Mouse (Mus musculus): ENCODE results near the gene Ehmt2. TPM values are rescaled to one million over a fixed set of nuclear protein-coding genes. Genes with fewer than 3 reads are reported as not detected.
"Not testable (repeated sequence)": the region's sequence is repeated elsewhere in the genome, so short reads cannot be mapped to it uniquely, and the experiment has no call there.

Gene Ehmt2
- total RNA-seq, 4 experiments from 2014 or later: 148 to 179 (median 173) TPM

DNA sequence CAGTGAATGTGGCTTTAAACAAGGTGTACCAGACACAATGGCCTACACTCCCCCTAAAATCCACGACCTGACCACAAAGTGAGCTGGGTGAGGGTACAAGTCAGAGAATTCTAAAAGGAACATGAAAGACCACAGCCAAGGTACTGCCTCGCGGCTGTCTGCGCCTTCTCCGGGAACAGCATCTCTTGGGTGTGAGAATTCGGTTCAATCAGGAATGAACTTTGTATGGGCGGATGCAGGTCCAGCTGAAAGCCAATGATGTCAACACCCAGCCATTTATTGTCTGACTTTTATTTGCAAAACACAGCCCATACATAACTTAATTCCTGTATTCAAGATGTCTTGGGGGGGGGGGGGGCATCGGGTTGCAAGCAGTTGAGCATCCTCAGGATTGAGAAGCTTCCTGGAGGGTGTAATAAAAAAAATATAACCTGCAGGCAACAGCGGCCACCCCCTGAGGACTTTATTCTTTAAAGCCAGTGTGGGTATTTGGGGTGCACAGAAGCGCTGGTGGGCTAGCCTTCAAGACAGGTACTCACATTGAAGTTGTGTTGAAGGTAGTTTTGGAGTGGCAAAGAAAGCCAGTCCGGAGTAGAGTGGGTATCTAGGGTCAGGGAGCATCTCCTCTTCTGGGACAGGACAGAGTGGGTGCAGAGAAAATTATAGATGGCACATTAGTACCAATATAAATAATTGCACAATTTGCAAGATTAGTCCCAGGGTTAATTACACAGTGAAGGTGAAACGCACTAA, 5.0 kb upstream of the Ehmt2 start:
- no peak for DNase-seq

DNA sequence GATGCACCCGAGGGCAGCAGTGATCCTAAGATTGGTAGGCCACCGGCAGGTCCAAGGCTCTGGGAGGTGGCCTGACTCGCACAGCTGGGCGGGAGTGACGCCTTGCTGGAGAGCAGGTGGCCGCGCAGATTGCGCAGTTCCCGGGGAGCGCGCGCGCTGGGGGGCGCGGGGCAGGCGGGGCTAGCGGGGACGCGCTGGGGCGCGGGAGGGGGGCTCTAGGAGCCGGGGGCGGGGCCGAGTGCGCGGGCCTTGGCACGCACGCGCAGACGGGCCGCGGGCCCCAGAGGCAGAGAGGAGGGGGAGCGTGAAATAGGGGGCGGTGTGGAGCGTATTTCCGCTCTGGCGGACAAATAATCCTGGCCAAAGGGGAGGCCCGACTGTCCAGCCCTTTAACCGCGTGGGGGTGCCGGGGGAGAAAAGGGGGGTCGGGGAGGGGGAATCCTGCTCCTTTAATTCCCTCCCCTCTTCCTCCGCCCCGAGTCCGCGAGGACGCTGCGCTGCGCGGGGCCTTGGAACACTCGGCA, 4.1 kb upstream of the Ehmt2 start:
- DNase-seq: peak; percentile 93

DNA sequence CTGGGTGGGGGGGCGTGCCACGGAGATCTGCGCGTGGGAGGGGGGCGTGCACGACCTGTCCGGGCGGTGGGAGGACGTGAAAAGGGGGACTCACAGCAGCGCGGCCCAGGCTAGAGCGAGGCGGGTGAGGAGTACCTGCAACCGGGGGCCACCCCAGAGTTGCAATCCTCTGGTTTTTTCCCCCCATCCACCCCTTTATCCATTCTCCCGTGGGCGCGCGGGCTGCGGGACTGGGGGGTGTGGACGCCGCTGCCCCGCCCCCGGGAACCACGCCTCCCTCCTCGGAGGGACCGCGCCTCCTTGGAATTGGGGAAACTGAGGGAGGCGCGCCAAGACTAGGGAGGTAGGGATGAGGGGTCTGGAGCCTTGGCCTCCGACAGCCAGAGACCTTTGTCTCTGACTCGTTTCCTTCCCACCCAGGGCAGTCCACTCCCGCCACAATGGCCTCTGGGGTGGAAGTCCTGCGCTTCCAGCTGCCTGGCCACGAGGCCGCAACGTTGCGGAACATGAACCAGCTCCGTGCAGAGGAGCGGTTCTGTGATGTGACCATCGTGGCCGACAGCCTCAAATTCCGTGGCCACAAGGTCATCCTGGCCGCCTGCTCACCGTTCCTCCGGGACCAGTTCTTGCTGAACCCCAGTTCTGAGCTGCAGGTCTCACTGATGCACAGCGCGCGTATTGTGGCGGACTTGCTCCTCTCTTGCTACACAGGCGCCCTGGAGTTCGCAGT, 3.3 kb upstream of the Ehmt2 start:
- no peak for DNase-seq

DNA sequence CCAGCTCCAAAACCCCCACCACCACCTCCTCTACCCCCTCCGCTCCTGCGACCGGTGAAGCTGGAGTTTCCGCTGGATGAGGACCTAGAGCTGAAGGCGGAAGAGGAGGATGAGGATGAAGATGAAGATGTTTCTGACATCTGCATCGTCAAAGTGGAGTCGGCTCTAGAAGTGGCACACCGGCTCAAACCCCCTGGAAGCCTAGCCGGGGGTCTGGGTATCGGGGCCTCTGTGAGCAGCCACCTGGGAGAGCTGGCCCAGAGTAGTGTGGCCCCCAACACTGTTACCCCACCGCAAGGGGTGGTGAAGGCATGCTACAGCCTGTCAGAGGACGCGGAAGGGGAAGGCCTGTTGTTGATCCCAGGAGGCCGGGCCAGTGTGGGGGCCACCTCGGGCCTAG, 2.5 kb upstream of the Ehmt2 start:
- no peak for DNase-seq

DNA sequence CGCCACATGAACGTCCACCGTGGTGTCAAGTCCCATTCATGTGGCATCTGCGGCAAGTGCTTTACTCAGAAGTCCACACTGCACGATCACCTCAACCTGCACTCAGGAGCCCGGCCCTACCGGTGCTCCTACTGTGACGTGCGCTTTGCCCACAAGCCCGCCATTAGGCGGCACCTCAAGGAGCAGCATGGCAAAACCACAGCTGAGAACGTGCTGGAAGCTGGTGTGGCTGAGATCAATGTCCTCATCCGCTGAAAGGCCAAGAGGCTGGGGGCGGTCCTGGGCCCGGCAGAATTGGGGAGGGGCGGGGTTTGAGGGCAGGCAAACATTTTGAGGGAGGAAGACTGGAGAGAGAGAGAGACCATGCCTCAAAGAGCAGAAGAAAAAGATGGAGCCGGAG, 1.9 kb upstream of the Ehmt2 start:
- DNase-seq: no peak

DNA sequence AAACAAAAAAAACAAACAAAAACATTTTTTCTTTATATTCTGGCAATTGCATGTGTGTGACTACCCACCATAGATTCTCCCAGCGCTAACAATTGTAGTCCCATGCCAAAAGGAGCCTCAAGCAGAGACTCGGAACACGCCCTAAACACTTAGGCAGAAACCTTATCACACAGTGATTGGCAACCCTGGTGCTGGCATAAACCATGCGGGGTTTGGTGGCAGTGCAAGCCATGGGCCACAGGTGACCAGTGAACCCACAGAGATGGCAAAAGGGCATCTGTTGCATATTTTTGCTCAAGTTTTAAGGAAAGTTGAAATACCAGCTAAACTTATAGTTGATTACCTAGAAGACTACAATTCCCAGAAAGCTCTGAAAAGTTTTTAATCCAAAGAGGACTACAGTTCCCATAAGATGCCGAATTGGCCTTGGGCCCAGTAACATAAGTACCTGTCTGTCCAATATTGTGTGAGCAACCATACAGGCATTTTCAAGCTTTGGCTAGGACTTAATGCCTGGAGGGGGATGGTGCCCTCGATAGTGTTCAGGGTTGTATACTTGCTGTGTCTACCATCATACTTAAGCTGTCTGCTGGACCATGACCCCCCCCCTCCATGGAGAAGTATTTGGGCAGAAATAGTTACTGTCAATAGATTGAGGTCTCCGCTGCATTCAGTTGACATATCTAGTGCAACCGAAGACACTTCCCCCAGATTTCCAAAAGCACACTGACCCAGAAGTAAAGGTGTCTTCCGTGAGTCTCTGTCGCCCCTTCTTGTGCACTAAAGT, 703 bp upstream of the Ehmt2 start:
- no peak for DNase-seq

DNA sequence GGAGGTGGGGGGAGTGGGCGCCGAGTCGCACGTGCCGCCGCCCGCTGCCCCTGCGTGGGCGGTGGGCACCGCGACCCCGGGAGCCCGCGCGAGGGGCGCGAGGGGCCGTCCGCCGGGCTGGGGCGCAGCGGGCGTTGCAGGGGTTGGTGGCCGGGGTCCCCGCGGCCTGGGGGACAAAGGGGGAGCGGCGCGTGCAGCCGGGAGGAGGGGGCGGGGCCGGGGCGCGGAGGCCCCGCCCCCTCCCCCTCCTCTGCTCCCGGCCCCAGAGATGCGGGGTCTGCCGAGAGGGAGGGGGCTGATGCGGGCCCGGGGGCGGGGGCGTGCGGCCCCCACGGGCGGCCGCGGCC, 410 bp downstream of the Ehmt2 start:
- DNase-seq: no peak

DNA sequence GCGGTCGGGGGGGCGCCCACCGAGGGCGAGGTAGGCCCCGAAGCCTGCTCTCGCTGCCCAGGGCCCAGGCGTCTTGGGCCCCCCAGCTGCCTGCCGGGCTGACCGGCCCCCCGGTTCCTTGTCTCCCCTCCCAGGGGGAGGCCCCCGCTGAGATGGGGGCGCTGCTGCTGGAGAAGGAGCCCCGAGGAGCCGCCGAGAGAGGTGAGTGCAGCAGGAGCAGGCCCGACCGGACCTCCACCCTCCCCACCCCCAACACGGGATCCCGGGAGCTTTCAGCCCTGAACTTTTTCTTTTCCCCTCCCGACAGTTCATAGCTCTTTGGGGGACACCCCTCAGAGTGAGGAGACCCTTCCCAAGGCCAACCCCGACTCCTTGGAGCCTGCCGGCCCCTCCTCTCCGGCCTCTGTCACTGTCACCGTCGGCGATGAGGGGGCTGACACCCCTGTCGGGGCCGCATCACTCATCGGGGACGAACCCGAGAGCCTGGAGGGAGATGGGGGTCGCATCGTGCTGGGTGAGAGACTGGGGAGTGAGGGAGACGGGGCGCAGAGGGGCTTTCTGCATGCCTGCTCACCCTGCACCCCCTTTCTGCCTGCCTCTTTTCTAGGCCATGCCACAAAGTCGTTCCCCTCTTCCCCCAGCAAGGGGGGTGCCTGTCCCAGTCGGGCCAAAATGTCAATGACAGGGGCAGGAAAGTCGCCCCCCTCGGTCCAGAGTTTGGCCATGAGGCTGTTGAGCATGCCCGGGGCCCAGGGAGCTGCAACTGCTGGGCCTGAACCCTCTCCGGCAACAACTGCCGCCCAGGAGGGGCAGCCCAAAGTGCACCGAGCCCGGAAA, 1.0 kb downstream of the Ehmt2 start:
- no peak for DNase-seq

DNA sequence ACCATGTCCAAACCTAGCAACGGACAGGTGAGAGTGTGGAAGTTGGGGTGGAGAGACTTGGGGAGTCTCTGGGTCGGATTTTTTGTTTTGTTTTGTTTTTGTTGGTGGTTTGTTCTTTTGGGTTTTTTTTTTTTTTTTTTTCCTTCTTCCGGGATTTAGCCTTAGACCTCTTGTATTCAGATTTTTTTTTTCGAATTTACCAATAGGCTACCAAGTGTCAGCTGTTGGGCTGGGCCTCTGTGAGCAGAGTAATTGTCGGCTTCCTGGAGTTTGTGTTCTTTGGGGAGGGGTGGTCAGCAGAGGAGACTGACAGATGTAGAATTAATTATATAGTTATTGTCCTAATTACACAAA, 1.6 kb downstream of the Ehmt2 start:
- DNase-seq: no peak

DNA sequence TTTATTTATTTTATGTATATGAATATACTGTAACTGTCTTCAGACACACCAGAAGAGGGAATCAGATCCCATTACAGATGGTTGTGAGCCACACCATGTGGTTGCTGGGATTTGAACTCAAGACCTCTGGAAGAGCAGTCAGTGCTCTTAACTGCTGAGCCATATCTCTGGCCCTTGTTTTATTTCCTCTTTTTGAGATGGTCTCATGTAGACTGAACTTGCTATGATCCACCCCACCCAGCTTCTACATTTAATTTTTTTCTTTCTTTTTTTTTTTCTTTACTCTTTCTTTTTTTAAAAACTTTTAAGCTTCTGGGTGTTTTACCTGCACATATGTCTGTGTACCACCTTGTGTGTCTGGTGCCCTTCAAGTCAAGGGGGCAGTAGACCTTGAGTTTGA, 2.6 kb downstream of the Ehmt2 start:
- DNase-seq: not testable (repeated sequence)

DNA sequence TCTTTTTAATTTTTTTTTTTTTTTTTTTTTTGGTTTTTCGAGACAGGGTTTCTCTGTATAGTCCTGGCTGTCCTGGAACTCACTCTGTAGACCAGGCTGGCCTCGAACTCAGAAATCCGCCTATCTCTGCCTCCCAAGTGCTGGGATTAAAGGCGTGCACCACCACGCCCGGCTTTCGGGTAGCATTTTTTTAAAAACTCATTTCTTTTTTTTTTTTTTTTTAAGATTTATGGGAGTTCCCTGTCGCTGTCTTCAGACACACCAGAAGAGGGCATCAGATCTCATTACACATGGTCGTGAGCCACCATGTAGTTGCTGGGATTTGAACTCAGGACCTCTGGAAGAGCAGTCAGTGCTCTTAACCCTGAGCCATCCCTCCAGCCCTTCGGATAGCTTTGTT, 3.7 kb downstream of the Ehmt2 start:
- not testable (repeated sequence) for DNase-seq

DNA sequence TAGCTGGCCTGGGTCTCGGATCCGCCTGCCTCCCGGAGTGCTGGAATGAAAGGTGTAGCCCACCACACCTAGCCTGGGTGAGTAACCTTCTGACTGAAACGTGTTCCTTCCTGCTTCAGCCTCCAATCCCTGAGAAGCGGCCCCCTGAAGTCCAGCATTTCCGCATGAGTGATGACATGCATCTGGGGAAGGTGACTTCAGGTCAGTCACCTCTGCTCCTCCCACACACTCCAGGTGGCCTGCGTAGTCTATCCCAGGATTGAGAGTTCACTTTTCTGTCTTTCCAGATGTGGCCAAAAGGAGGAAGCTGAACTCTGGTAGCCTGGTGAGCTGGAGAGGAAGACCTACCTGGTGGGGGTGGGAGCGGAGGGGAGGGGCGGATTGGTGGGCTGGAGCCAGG, 4.6 kb downstream of the Ehmt2 start:
- no peak for DNase-seq

DNA sequence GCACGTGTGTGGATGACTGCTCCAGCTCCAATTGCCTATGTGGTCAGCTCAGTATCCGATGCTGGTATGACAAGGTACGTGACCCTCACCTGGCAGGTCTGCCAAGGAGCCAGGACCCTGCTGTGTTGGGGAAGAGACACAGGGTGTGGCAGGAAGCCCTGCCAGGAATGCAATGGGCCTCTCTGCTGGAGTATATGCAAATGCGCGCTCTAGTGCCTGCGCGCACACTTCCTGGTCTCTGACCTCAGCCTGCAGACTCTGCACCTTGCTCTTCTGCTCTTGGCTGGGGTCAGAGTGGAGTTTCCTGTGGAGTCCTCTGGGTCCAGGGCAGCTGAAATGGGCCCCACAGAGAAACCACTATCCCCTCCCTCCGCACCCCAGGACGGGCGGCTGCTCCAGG, 12.7 kb downstream of the Ehmt2 start:
- no peak for DNase-seq

DNA sequence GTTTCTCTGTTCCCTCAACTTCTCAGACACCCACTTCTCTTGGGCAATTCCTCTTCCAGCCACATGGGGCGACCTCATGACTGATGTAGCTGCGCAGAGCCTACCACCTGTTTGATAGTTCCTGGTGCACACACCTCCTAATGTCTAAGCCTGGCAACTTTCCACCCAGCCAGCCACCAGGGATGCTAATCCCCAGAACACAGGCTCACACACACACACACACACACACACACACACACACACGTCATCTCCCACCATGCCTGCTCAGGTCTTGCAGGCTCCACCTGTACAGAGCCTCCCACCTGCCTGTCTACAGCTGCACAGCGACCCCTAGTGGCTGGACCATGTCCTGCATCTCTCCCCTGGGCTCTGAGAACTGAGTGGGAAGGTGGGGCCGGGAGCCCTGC, 13.7 kb downstream of the Ehmt2 start:
- no peak for DNase-seq

DNA sequence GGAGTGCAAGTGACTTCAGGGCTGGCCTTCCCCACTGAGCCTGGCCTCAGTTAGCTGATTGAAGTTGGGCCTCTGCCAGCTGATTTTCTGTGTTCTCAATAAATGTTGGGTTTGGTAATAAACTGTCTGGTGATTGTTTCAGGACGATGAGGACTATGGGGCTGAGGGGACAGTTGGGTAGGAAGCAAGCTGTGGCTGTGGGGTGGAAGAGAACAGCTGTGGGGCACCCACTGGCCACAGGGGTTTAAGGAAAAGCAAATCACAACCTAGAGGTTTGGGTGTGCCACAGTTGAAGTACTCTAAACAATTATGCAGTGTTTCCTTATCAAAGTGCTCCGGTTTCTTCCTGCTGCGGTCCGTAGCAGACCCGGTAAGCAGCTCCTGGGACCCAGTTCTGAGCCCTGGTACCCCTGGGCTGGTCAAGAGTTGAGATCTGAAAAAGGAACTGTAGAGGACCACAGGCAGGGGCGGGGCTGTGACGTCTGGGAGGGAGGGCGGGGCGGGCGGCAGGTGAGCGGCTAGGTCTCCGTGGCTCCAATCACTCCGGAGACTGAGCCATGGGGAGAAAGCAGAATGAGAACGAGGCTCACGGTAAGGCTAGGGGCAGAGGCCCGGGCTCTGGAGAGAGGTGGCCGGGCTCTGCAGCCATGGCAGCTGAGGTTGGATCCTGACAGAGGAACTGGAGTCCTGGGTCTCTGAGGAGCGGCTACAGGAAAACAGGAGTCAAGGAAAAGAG, 15.8 kb downstream of the Ehmt2 start, which contains the start of gene Slc44a4:
Slc44a4 (plus strand) TSS at position 537 of the 736 bp plus-strand sequence.
- DNase-seq: no peak

DNA sequence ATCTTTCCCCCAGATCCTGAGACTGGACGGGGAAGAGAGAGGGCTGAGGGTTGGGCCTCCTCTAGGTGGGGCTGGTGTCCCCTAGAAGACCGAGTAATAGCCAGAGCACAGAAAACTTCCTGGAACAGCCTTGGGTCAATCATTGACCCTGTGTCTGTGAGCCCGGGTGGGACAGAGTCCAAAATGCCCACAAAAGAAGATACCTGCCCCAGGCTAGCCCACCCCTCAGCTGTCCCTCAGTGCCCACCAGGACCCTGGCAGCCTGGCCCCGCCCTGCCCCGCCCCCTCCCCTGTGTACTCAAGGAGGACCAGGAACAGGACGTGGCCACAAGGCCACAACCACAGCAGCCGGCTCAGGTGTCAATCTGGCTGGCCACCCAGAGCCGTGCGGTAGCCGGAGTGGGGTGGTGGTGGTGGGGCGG, 17.2 kb downstream of the Ehmt2 start:
- no peak for DNase-seq

DNA sequence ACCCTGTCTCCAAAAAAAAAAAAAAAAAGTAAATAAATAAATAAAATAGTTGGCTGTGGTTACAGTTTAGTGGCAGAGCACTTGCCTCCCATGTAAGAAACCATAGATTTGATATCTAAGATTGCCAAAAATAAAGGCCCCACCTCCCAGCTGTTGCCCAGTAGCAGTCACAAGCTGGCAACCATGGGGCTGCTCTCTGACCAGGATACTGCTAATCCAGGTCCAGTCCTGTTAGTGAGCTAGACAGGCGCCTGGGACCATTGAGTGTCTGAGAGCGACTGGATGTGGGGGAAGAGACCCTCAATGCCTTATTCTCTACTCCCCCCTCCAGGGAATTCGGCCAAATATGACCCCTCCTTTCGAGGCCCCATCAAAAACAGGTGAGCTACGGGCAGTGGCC, 18.0 kb downstream of the Ehmt2 start:
- no peak for DNase-seq

DNA sequence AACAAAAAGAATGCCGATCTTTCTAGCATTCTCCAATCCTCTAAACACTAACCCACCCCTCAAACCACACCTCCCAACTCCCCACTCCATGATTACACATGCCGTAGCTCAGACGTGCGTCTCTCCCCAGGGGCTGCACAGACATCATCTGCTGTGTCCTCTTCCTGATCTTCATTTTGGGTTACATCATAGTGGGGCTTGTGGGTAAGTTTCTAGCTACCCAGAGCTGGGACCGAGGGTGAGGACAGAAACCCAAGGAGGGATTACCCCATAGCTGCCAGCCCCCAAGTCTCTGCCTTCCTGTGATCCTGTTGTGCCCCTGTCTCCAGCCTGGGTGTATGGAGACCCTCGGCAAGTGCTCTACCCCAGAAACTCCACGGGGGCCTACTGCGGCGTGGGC, 18.9 kb downstream of the Ehmt2 start:
- no peak for DNase-seq

DNA sequence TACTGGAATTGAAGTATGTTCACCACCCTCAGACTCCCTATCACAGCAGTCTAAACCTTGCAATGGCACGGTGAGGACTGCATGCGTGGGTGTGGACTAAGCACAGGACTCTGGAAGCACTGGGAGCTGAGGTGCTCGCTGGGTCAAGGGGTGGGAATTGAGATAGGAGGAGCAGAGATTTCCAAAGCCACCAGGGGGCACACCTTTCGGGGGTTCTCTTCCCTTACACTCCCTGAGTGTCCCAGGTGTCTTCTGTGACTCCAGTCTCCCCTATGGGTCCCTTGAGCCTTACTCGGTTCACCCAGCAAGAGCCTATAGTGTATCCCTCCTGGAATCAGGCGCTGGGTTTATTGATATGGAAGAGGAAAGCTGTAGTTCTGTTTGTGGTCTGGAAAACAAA, 24.7 kb downstream of the Ehmt2 start:
- DNase-seq: no peak

DNA sequence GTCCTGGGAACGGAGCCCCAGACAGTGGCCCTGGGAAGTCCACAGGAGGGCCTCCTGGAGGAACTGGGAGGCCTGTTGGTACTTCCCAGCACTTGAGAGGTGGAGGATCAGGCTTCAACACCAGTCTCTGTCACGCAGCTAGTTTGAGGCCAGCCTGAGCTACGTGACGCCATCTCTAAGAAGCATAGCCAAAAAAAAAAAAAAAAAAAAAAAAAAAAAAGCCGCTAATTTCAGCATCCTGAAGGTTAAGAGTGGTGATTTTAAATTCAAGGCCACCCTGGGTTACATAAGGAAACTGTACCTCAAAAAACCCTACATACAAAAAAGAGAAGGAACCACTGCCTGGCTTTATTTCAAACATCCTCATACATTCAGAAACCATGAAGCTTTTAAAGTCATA, 26.0 kb downstream of the Ehmt2 start:
- no peak for DNase-seq

DNA sequence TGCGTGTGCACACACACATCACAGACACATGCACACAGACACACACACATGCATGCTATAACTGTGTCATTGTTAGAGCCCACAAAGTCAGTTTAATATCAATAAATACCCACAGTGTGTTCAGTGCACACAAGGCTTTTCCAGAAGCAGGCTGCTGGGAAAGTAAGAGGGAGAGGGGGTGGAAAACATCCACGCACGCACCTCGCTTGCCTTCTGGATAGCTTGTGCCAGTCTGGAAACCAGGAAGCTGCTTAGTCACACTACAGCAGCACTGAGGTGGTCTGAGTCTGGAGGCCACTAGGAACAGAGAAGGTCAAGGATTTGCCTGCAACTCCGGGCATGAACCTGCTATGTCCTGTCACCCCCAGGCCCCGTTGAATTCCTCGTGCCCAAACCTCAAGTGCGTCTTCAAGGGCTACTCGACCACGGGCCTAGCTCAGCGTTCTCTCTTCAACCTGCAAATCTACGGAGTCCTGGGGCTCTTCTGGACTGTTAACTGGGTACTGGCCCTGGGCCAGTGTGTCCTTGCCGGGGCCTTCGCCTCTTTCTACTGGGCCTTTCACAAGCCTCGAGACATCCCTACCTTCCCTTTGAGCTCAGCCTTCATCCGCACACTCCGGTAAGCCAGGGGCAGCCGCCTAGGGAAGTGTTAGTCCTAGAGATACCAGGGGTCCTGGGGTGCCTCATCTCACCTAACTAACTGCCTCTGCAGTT, 29.2 kb downstream of the Ehmt2 start:
- DNase-seq: no peak
